Mouse (Mus musculus): ENCODE measurements at regions not wholly inside any gene's neighbourhood (a gene's known extent, or its start where the extent isn't known, plus 50 kb on each side); places are given as distances from the start of the nearest gene placed in this dataset.

GRCm38 (mm10) chrX:103904038-103904696 is 76.9 kb downstream of the Rlim start:
- ATAC-seq (replicated peaks), result no peak
- H3K27me3 ChIP-seq, result 0 out of 2 replicates have a peak, but pooled peaks cover 5% of the 10 kb centered on the region
- H3K27ac ChIP-seq (replicated peaks), result no peak overlapping the region
- no peaks in the 10 kb centered on the region for H3K36me3 ChIP-seq
- H3K4me3 ChIP-seq, result no peak overlapping the region
- H3K4me2 ChIP-seq (replicated peaks), result no peak overlapping the region
- no peaks in the 10 kb centered on the region for H3K4me1 ChIP-seq
- H3K9ac ChIP-seq (replicated peaks), result no peak overlapping the region
- no peaks in the 10 kb centered on the region for H3K9me3 ChIP-seq
- 80% methylated on average over 5 of the region's 5 CpGs for WGBS

- H3K27me3 ChIP-seq, result peaks cover 2% of the 10 kb centered on the region
- no peak for ATAC-seq (replicated peaks)
- H3K4me3 ChIP-seq, result 0 out of 2 replicates have a peak overlapping the region, but pooled peaks have one; percentile 10
- H3K27ac ChIP-seq (replicated peaks), result no peak overlapping the region
- 17% methylated on average over 15 of the region's 24 CpGs for whole genome bisulfite sequencing
- no peaks in the 10 kb centered on the region for H3K9me3 ChIP-seq
- H3K4me1 ChIP-seq, result no peaks in the 10 kb centered on the region
- no peak overlapping the region for H3K9ac ChIP-seq (replicated peaks)
- H3K36me3 ChIP-seq, result no peaks in the 10 kb centered on the region
- H3K4me2 ChIP-seq (replicated peaks), result peak overlapping the region; percentile 29
Observed at GRCm38 (mm10) chrX:103879329-103879935, 57.6 kb upstream of the Slc16a2 start.
